ENCODE assay signal across 30 mouse cellular contexts in the genomic region with DNA sequence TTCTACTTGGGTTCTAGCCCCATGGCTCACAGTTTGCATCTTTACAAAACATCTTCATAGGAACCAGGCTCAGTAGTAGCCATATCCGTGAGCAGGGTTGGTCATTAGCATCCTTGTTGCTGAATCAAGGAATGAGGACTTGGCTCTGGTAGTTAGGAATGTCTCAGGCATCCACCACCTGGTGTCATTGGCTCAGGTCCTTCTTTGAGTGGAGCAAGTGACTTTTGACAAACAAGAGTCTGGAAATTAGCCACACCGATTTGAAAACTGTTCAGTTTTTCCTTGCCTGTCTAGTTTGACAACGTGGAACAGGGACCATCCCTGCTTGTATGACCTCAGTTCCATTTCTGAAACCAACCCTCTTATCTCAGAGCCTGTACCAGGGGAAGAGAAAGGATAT. TPM values are rescaled to one million over a fixed set of nuclear protein-coding genes. Genes with fewer than 3 reads are reported as not detected.
DNase-seq lines count a peak whose midpoint lies in the region; ATAC-seq and TF ChIP-seq lines count a peak whose summit lies in the region.
"Had no signal": no experiment of that assay in that cellular context is flagged by ENCODE, and none has a peak within 500 bp of the region (broad histone marks: within the 10 kb centered on the region; RNA-seq: fewer than 3 reads in every experiment).

No protein-coding gene starts in this region.

- DNase-seq in cerebellum, adult 2 months, result peak; percentile 37 to 67
- peak; percentile 27 for DNase-seq in lung, postnatal 25 days (ENCODE audit: low spot score)
- no peak for DNase-seq in lung, postnatal 4 days
- DNase-seq in cerebellum, adult 8-10 months, result peak; percentile 26
- peak; percentile 18 to 43 for DNase-seq in cerebellum, postnatal 36 days
- DNase-seq in adrenal gland, adult 2 months, result no peak
- DNase-seq: adrenal gland, postnatal 36 days; gastrocnemius, postnatal 25 days; heart, adult 18-20 months; heart, postnatal 4 days; kidney, postnatal 25 days; left cerebral cortex, postnatal 4 days; liver, postnatal 0 days; lung, postnatal 14 days; spleen, adult 18-20 months; thymus, adult 18-20 months; thymus, postnatal 25 days had no signal

- WGBS in cerebellum, adult 2 months, result 8% methylated on average over 3 of the region's 3 CpGs

- H3K27me3 ChIP-seq in cerebellum, adult 2 months (ENCODE audit: control insufficient read depth, insufficient read depth, low read length), result no peaks in the 10 kb centered on the region
- H3K27me3 ChIP-seq: embryonic facial prominence, embryonic 12.5 days; forebrain, embryonic 15.5 days; heart, embryonic 12.5 days; kidney, embryonic 15.5 days; liver, embryonic 12.5 days; midbrain, embryonic 15.5 days; neural tube, embryonic 15.5 days had no signal

- H3K4me3 ChIP-seq in cerebellum, adult 2 months (replicated peaks; ENCODE audit: insufficient read depth, low read depth, low read length), result no peak overlapping the region
- H3K4me3 ChIP-seq: embryonic facial prominence, embryonic 12.5 days; forebrain, embryonic 15.5 days; heart, embryonic 12.5 days; kidney, embryonic 15.5 days; liver, embryonic 12.5 days; midbrain, embryonic 10.5 days; midbrain, embryonic 15.5 days; neural tube, embryonic 15.5 days had no signal

- TF ChIP-seq CTCF in cerebellum, adult 2 months (IDR thresholded peaks at IDR 0.05; ENCODE audit: borderline replicate concordance, insufficient read depth, low read depth, low read length), result no peak

- ATAC-seq in cerebellum, adult (ENCODE audit: insufficient number of reproducible peaks, low FRiP score, low TSS enrichment), result no peak
- ATAC-seq in megakaryocyte progenitor cell, adult 5-6 weeks (replicated peaks; ENCODE audit: poor library complexity), result no peak
- ATAC-seq: forebrain, embryonic 15.5 days; intestine, postnatal 0 days; liver, embryonic 12.5 days; liver, postnatal 0 days; midbrain, embryonic 15.5 days had no signal

- no peak for TF ChIP-seq POLR2A in cerebellum, adult 2 months (IDR thresholded peaks at IDR 0.05; ENCODE audit: borderline replicate concordance, insufficient read depth, low read length)

- H3K27ac ChIP-seq in cerebellum, adult 2 months (ENCODE audit: insufficient read depth, low read length), result no peak overlapping the region
- H3K27ac ChIP-seq: embryonic facial prominence, embryonic 12.5 days; forebrain, embryonic 15.5 days; hindbrain, embryonic 14.5 days; kidney, embryonic 15.5 days; liver, embryonic 12.5 days; midbrain, embryonic 10.5 days; midbrain, embryonic 15.5 days; neural tube, embryonic 15.5 days; stomach, postnatal 0 days had no signal

- peaks cover 6% of the 10 kb centered on the region; the same call in 1 of the 2 replicates for H3K4me1 ChIP-seq in cerebellum, adult 2 months (ENCODE audit: control insufficient read depth, insufficient read depth, low read length)
- H3K4me1 ChIP-seq: embryonic facial prominence, embryonic 12.5 days; midbrain, embryonic 10.5 days; midbrain, embryonic 15.5 days had no signal

RNA-seq across cellular contexts. Expression of gene Chsy1, which starts 41.1 kb away (rescaled TPM):
- 6.1 and 6.8 TPM in 2 replicates for polyA plus RNA-seq in cerebellum, adult 2 months (2012; rRNA removed)
- 37.9 and 38.3 TPM in 2 replicates for total RNA-seq in megakaryocyte progenitor cell, adult 5-6 weeks (2015)
- 62.1 and 68.0 TPM in 2 replicates for total RNA-seq in megakaryocyte progenitor cell, adult 5-6 weeks (2017)
- 10 to 100 TPM; 12.6 to 17.0 TPM for total RNA-seq in adrenal gland, adult 2 months (2021)
- polyA plus RNA-seq in adrenal gland, adult 2 months (2012; rRNA removed), result 3.2 and 4.1 TPM in 2 replicates

Comparison
In these comparisons a context has a peak if more than half of its experiments do, and no peak if none do; other contexts are left out.
1. DNase-seq: peak in cerebellum, adult 2 months (2 of 2), lung, postnatal 25 days (single experiment), cerebellum, adult 8-10 months (single experiment) and cerebellum, postnatal 36 days (2 of 2); none in lung, postnatal 4 days (0 of 2) and adrenal gland, adult 2 months (single experiment).